Mouse (Mus musculus) heart, embryonic 14.5 days (tissue): ENCODE measurements around the gene Fbxw11. TPM values are rescaled to one million over a fixed set of nuclear protein-coding genes. Genes with fewer than 3 reads are reported as not detected.
A peak's percentile ranks its signal among the peaks of the same experiment; 100 is the strongest.

Experiments used
- ATAC-seq: fragments of 200-750 bp; cut with Nextera tagmentation; 2 replicates; pipeline ENCODE4 v1.8.0; 2017; ENCODE audit warnings: low read depth, moderate TSS enrichment; ENCODE audit not compliant: insufficient number of reproducible peaks, insufficient read depth, low FRiP score
- H3K27ac ChIP-seq, 2 experiments: fragments of 200-500 bp in 1 of 2; fragments of 300-500 bp in 1 of 2; sonication (generic) in 1 of 2; replicated peaks in 1 of 2; 2 replicates each; pipeline ENCODE4 v1.5.1; 2012 to 2014; ENCODE audit warnings: low read depth in 2 of 2, low read length in 2 of 2, control low read depth in 1 of 2, mild to moderate bottlenecking in 1 of 2, mixed read lengths in 1 of 2; ENCODE audit not compliant: control insufficient read depth in 1 of 2, insufficient read depth in 1 of 2
- H3K27me3 ChIP-seq: fragments of 300-500 bp; sonication (generic); 2 replicates; pipeline ENCODE4 v1.6.1; 2014; ENCODE audit warnings: mild to moderate bottlenecking, low read length, control low read depth; ENCODE audit not compliant: control insufficient read depth, insufficient read depth
- H3K36me3 ChIP-seq: fragments of 300-500 bp; sonication (generic); 2 replicates; pipeline ENCODE4 v1.6.1; 2014; ENCODE audit warnings: mild to moderate bottlenecking, control low read depth, low read length, mixed read lengths; ENCODE audit not compliant: control insufficient read depth, insufficient read depth
- H3K4me1 ChIP-seq, 2 experiments: fragments of 200-500 bp in 1 of 2; fragments of 300-500 bp in 1 of 2; sonication (generic) in 1 of 2; 2 replicates each; pipeline ENCODE4 v1.6.1; 2012 to 2014; ENCODE audit warnings: low read length in 2 of 2, control low read depth in 1 of 2, mixed read lengths in 1 of 2; ENCODE audit not compliant: control insufficient read depth in 2 of 2, insufficient read depth in 2 of 2
- H3K4me2 ChIP-seq: fragments of 300-500 bp; sonication (generic); 2 replicates; pipeline ENCODE4 v1.6.1; 2014; ENCODE audit warnings: mild to moderate bottlenecking, low read length
- H3K4me3 ChIP-seq, 2 experiments: fragments of 200-500 bp in 1 of 2; fragments of 300-500 bp in 1 of 2; sonication (generic) in 1 of 2; 2 replicates each; pipeline ENCODE4 v1.5.1; 2012 to 2014; ENCODE audit warnings: low read length in 2 of 2, mild to moderate bottlenecking in 2 of 2, control low read depth in 1 of 2, low read depth in 1 of 2, moderate library complexity in 1 of 2; ENCODE audit not compliant: control insufficient read depth in 1 of 2, insufficient read depth in 1 of 2
- H3K9ac ChIP-seq: fragments of 300-500 bp; sonication (generic); 2 replicates; pipeline ENCODE4 v1.6.1; 2014; ENCODE audit warnings: mild to moderate bottlenecking, low read length
- H3K9me3 ChIP-seq: fragments of 300-500 bp; sonication (generic); 2 replicates; pipeline ENCODE4 v1.6.1; 2016; ENCODE audit warnings: low read length, control low read depth; ENCODE audit not compliant: control insufficient read depth
- WGBS: fragments of 180-500 bp; shearing (Covaris S2); extraction: QIAGEN DNeasy Blood & Tissue Kit; methylation state at CpG from one replicate; pipeline ENCODE4 v1.1.7; 2014; 5-methylcytosine and 5-hydroxymethylcytosine counted together
- polyA plus RNA-seq: library from polyadenylated mRNA; unstranded; fragments of >200 nt; fragmentation: Nextera tagmentation; extraction: Ambion mirVana; gene quantifications from 2 replicates; pipeline ENCODE4 v1.2.1, GENCODE M21; 2014

The Fbxw11 gene
- polyA plus RNA-seq, 1 experiment from 2014 or later = 63.1 TPM

DNA sequence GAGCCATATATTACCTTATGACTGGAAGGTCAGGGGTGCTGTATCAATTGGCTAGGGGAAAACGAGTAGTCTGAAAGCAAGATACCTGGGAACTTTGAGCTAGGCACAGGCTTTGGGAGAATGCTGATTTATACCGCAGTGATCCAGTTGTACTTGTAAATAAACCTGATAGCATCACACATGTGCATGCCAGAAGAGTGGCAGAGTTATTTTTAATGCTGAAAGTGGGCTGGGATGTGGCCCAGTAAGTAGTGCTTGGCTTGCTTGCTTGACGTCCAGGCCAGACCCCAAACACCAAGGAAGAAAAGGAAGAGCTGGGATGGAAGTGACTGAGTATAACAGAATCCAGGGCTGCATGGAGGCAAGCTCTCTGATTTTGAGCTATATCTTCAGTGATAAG, 59.0 kb downstream of the Fbxw11 start:
- Histone ChIP-seq H3K4me2 (0 out of 2 replicates have a peak overlapping the region, but pooled peaks have one; percentile 7), H3K4me1 (peaks cover 21 to 70% of the 10 kb centered on the region in 2 experiments), H3K4me3 (no peak overlapping the region), H3K27me3 (no peaks in the 10 kb centered on the region), H3K9ac (no peak overlapping the region), H3K9me3 (no peaks in the 10 kb centered on the region), H3K36me3 (no peaks in the 10 kb centered on the region), H3K27ac (peak overlapping the region; percentile 41 to 44; a peak in 2 of 4 replicates)
- WGBS = 28% methylated on average over 3 of the region's 3 CpGs
- no peak for ATAC-seq

DNA sequence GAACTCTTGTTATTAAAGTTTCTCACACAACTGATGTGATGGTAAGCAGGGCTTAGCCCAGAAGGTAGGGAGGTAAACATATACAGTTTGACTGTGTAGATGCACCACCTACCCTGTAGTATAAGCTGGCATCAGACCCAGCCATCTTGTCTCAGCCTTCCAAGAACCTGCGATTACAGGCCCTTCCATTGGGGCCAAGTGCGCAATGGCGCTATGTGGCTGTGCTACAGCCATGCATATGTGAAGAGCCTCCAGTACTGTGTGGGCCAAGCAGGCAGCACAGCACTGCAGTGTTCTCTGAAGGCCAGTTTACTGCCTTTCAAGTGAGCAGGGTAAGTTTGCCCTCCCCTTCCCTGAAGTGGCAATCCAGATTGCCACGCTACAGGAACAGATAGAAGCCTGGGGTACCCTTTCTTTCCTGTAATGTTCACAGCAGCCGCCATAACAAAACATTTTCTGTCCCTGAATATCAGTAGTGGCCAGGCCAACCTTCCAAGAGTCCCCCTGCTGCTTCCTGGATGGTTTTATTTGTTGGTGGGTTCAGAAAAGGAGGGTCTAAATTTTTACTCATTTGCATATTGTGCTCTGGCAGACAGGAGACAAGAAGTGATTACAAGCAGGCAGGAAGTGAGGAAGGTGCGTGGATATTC, 61.8 kb downstream of the Fbxw11 start:
- ATAC-seq = no peak
- 78% methylated on average over 6 of the region's 6 CpGs for WGBS
- H3K27ac ChIP-seq = no peak overlapping the region

GRCm38 (mm10) chr11:32706406-32706993, 64.0 kb downstream of the Fbxw11 start:
- WGBS = 70% methylated on average over 4 of the region's 4 CpGs
- H3K36me3 ChIP-seq = no peaks in the 10 kb centered on the region
- no peak for ATAC-seq

More for the DNA sequence above, 61.8 kb downstream of the Fbxw11 start:
- H3K9me3 ChIP-seq = no peaks in the 10 kb centered on the region
- H3K27me3 ChIP-seq = no peaks in the 10 kb centered on the region
- H3K36me3 ChIP-seq = no peaks in the 10 kb centered on the region
- H3K9ac ChIP-seq = no peak overlapping the region; the same call in 1 of the 2 replicates
- no peak overlapping the region for H3K4me2 ChIP-seq
- no peak overlapping the region for H3K4me3 ChIP-seq
- peaks cover 14 to 58% of the 10 kb centered on the region in 2 experiments for H3K4me1 ChIP-seq

DNA sequence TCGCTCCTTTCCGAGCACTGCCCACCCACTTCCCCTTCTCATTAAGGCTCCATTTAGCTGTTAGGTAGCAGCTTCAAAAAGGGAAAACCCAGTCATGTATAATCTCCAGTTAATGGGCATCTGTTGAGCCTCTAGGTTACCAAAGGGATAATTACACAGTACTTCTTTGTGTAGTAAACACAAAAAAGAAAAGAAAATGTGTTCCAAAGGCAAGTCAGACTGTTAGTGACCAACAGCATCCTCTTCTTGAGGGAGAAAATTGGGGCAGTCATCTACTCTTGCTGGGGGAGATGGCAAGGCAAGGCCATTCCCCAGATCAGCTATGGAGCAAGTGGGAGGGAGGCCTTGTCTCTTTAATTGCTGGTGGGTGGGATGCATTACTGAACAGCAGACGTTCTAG, 65.0 kb downstream of the Fbxw11 start:
- 73% methylated on average over 3 of the region's 3 CpGs for WGBS
- Histone ChIP-seq H3K4me3 (no peak overlapping the region), H3K4me1 (peaks cover 9 to 31% of the 10 kb centered on the region in 2 experiments)

More at GRCm38 (mm10) chr11:32706406-32706993, 64.0 kb downstream of the Fbxw11 start:
- H3K9ac ChIP-seq = no peak overlapping the region
- no peak overlapping the region for H3K4me3 ChIP-seq
- H3K27ac ChIP-seq = no peak overlapping the region
- H3K4me1 ChIP-seq = peaks cover 14 to 41% of the 10 kb centered on the region in 2 experiments
- H3K27me3 ChIP-seq = no peaks in the 10 kb centered on the region
- H3K9me3 ChIP-seq = no peaks in the 10 kb centered on the region
- H3K4me2 ChIP-seq = no peak overlapping the region

GRCm38 (mm10) chr11:32708739-32709501, 66.4 kb downstream of the Fbxw11 start:
- no peak for ATAC-seq

More for the DNA sequence above, 65.0 kb downstream of the Fbxw11 start:
- Histone ChIP-seq H3K9me3 (no peaks in the 10 kb centered on the region), H3K36me3 (peaks cover 9% of the 10 kb centered on the region), H3K27me3 (no peaks in the 10 kb centered on the region), H3K27ac (no peak overlapping the region), H3K4me2 (no peak overlapping the region), H3K9ac (no peak overlapping the region)
- no peak for ATAC-seq

GRCm38 (mm10) chr11:32709563-32709962, 67.0 kb downstream of the Fbxw11 start:
- peaks cover 0 to 12% of the 10 kb centered on the region in 2 experiments; a peak in 3 of 4 replicates for H3K4me1 ChIP-seq
- H3K4me2 ChIP-seq = no peak overlapping the region
- H3K9ac ChIP-seq = no peak overlapping the region
- H3K36me3 ChIP-seq = peaks cover 26% of the 10 kb centered on the region
- no peak overlapping the region for H3K27ac ChIP-seq
- no peaks in the 10 kb centered on the region for H3K27me3 ChIP-seq
- H3K9me3 ChIP-seq = no peaks in the 10 kb centered on the region
- no peak overlapping the region for H3K4me3 ChIP-seq
- ATAC-seq = no peak
- 31% methylated on average over 1 of the region's 1 CpGs for WGBS

More at GRCm38 (mm10) chr11:32708739-32709501, 66.4 kb downstream of the Fbxw11 start:
- no peak overlapping the region for H3K4me2 ChIP-seq
- peaks cover 4 to 17% of the 10 kb centered on the region in 2 experiments for H3K4me1 ChIP-seq
- no peak overlapping the region for H3K4me3 ChIP-seq
- H3K27ac ChIP-seq = no peak overlapping the region
- H3K27me3 ChIP-seq = no peaks in the 10 kb centered on the region
- no peak overlapping the region for H3K9ac ChIP-seq
- H3K36me3 ChIP-seq = peaks cover 23% of the 10 kb centered on the region
- H3K9me3 ChIP-seq = no peaks in the 10 kb centered on the region
- WGBS = 79% methylated on average over 14 of the region's 14 CpGs

DNA sequence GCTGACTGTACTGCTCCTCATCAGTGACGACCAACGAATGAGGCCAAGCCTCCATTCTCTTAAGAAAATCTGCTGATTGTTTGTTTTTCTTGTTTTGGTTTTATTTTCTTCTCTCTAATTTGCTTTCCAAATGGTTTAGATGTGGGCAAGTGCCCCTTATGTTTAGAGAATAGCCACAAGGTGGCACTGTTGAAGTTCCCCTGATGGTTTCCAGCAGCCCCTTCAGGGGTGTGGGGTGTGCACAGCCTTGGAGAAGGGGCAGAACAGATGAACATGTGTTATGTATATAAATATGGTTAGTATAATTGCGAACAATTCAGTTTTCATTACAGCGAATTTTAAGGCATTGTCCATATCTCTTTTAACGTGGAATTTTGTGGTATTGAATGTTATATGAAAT, 71.7 kb downstream of the Fbxw11 start:
- H3K9me3 ChIP-seq = no peaks in the 10 kb centered on the region
- no peak for ATAC-seq
- no peak overlapping the region for H3K9ac ChIP-seq
- H3K27ac ChIP-seq = no peak overlapping the region
- peaks cover 5 to 20% of the 10 kb centered on the region in 2 experiments for H3K4me1 ChIP-seq
- H3K27me3 ChIP-seq = no peaks in the 10 kb centered on the region
- no peak overlapping the region for H3K4me3 ChIP-seq
- 73% methylated on average over 5 of the region's 5 CpGs for WGBS
- H3K36me3 ChIP-seq = peaks cover 26% of the 10 kb centered on the region
- H3K4me2 ChIP-seq = no peak overlapping the region
